Mouse (Mus musculus): ENCODE results near the gene Tmod4.

DNA sequence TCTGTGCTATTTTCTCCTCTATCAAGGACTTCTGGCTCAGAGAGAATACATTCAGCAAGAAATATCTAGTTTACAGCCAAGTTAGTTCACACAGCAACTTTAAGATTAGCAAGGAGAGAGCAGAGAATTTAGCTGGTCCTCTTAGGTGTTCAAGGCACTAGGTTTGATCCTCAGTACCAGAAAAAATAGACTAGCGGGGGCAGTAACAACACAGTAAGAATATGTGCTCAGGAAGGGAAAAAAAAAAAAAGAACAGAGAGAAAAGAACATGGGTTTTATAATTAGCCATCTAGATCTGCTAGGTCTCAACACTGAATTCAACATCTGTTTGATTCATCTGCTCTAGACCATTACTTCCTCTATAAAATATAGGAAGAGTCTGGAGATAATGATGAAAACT lies 36.2 kb upstream of the Tmod4 start:
- no peak for TF ChIP-seq EP300 (IDR thresholded peaks at IDR 0.05; ENCODE audit: insufficient read depth, low read depth, low read length)
- TF ChIP-seq CTCF (IDR thresholded peaks at IDR 0.05; ENCODE audit: low read depth, low read length): no peak
